Mouse (Mus musculus) embryonic facial prominence, embryonic 15.5 days (tissue): Measurements from ENCODE around the gene Polr2l. TPM values are rescaled to one million over a fixed set of nuclear protein-coding genes. Genes with fewer than 3 reads are reported as not detected.

Source experiments
- ATAC-seq: fragments of 200-750 bp; cut with Nextera tagmentation; 2 replicates; pipeline ENCODE4 v1.8.0; 2017; ENCODE audit warnings: low read depth, moderate TSS enrichment; ENCODE audit not compliant: insufficient number of reproducible peaks, low FRiP score, low TSS enrichment
- H3K27ac ChIP-seq: fragments of 300-500 bp; sonication (generic); replicated peaks from 2 replicates; pipeline ENCODE4 v1.5.1; 2015; ENCODE audit warnings: mild to moderate bottlenecking, inconsistent platforms
- H3K27me3 ChIP-seq: fragments of 300-500 bp; sonication (generic); 2 replicates; pipeline ENCODE4 v1.6.1; 2015; ENCODE audit warnings: inconsistent platforms
- H3K36me3 ChIP-seq: fragments of 300-500 bp; sonication (generic); 2 replicates; pipeline ENCODE4 v1.6.1; 2015; ENCODE audit warnings: mild to moderate bottlenecking, inconsistent platforms
- H3K4me1 ChIP-seq: fragments of 300-500 bp; sonication (generic); 2 replicates; pipeline ENCODE4 v1.6.1; 2015; ENCODE audit warnings: inconsistent platforms
- H3K4me2 ChIP-seq: fragments of 300-500 bp; sonication (generic); replicated peaks from 2 replicates; pipeline ENCODE4 v1.6.1; 2015; ENCODE audit warnings: mild to moderate bottlenecking, inconsistent platforms
- H3K4me3 ChIP-seq: fragments of 300-500 bp; sonication (generic); replicated peaks from 2 replicates; pipeline ENCODE4 v1.5.1; 2015; ENCODE audit warnings: mild to moderate bottlenecking, inconsistent platforms
- H3K9ac ChIP-seq: fragments of 300-500 bp; sonication (generic); 2 replicates; pipeline ENCODE4 v1.6.1; 2015; ENCODE audit warnings: inconsistent platforms
- H3K9me3 ChIP-seq: fragments of 300-500 bp; sonication (generic); replicated peaks from 2 replicates; pipeline ENCODE4 v1.6.1; 2016; ENCODE audit warnings: inconsistent platforms
- WGBS: fragments of 180-500 bp; shearing (Covaris S2); methylation state at CpG from one replicate; pipeline ENCODE4 v1.1.7; 2015; 5-methylcytosine and 5-hydroxymethylcytosine counted together
- polyA plus RNA-seq: library from polyadenylated mRNA; unstranded; fragments of >200 nt; fragmentation: Nextera tagmentation; extraction: Ambion mirVana; gene quantifications from 2 replicates; pipeline ENCODE4 v1.2.1, GENCODE M21; 2015

Polr2l gene
- polyA plus RNA-seq, 1 experiment from 2014 or later: 63.9 TPM

GRCm38 (mm10) chr7:141502556-141502905, 27.6 kb upstream of the Polr2l start:
- no peak overlapping the region for H3K4me3 ChIP-seq
- no peak overlapping the region for H3K9ac ChIP-seq
- 95% methylated on average over 5 of the region's 5 CpGs for WGBS
- ATAC-seq: no peak
- H3K4me1 ChIP-seq: no peaks in the 10 kb centered on the region
- H3K36me3 ChIP-seq: peaks cover 27% of the 10 kb centered on the region
- H3K27me3 ChIP-seq: no peaks in the 10 kb centered on the region
- H3K4me2 ChIP-seq: no peak overlapping the region
- H3K27ac ChIP-seq: no peak overlapping the region
- no peaks in the 10 kb centered on the region for H3K9me3 ChIP-seq

DNA sequence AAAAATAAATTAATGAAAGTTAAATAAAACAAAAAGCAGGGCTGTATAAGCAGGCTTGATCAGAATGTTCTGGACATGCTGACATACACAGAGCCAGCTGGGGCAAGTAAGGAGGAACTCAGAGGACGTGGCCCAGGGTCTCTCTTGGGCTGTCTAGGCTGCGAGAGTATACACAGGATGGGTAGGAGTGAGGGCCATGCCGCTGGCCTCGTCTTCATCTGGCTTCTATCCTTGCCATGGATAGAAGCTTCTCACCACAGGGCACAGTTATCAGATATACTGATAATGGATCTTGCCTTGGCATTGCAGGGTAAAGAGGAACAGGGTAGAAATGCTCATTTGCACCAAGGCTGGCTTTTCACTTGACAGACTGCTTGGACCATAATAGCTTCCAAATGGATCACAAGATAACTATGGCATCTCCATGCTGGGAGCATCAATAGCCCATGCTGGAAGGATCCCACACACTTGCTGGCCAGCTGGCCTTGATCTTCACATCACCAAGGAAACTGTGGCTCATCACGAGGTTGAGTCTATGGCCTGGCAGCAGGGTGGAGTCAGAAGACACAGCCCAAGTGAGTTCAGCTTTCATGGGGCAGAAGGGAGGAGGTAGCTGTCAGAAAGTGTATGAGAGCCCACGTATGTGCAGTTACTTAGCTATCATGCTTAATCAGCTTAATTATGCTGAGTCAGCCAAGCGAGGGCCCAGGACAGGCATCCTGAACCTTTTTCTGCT, 27.1 kb upstream of the Polr2l start:
- Histone ChIP-seq H3K4me1 (no peaks in the 10 kb centered on the region), H3K4me2 (no peak overlapping the region), H3K9ac (no peak overlapping the region), H3K4me3 (no peak overlapping the region), H3K27me3 (no peaks in the 10 kb centered on the region), H3K9me3 (no peaks in the 10 kb centered on the region), H3K36me3 (peaks cover 27% of the 10 kb centered on the region), H3K27ac (no peak overlapping the region)
- no peak for ATAC-seq
- WGBS: 80% methylated on average over 7 of the region's 7 CpGs

- no peak overlapping the region for H3K9ac ChIP-seq
- H3K4me2 ChIP-seq: no peak overlapping the region
- WGBS: 86% methylated on average over 3 of the region's 3 CpGs
- no peaks in the 10 kb centered on the region for H3K4me1 ChIP-seq
- no peaks in the 10 kb centered on the region for H3K9me3 ChIP-seq
- peaks cover 37% of the 10 kb centered on the region for H3K36me3 ChIP-seq
- H3K27ac ChIP-seq: no peak overlapping the region
- H3K27me3 ChIP-seq: no peaks in the 10 kb centered on the region
- no peak overlapping the region for H3K4me3 ChIP-seq
- ATAC-seq: no peak
Observed at GRCm38 (mm10) chr7:141497600-141497999, 22.7 kb upstream of the Polr2l start.

DNA sequence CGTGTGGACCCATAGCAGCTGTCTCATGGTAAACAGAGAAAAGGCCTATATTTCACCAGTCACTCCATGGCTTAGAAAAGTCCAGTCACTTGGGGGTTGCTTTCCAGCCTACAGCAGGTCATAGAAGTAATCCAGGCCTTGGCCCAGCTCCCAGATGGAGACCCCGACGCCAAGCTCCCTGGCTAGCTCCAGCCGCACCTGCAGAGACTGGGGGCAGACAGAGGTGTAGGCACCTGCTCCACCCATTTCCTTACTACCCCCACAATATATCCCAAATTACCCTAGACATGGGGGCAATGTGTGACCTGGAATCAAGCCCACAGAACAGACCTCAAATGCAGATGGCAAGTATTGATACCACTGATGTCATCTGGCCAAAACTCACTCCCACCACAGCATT, 21.0 kb upstream of the Polr2l start:
- Histone ChIP-seq H3K36me3 (peaks cover 40% of the 10 kb centered on the region), H3K9me3 (no peaks in the 10 kb centered on the region), H3K27me3 (no peaks in the 10 kb centered on the region), H3K9ac (no peak overlapping the region), H3K4me3 (no peak overlapping the region), H3K27ac (no peak overlapping the region), H3K4me2 (no peak overlapping the region), H3K4me1 (no peaks in the 10 kb centered on the region)
- 87% methylated on average over 4 of the region's 4 CpGs for WGBS
- ATAC-seq: no peak

- Histone ChIP-seq H3K27me3 (no peaks in the 10 kb centered on the region), H3K4me1 (no peaks in the 10 kb centered on the region), H3K4me2 (no peak overlapping the region), H3K9me3 (no peaks in the 10 kb centered on the region), H3K36me3 (peaks cover 41% of the 10 kb centered on the region), H3K9ac (no peak overlapping the region), H3K4me3 (no peak overlapping the region), H3K27ac (no peak overlapping the region)
- 84% methylated on average over 2 of the region's 2 CpGs for WGBS
- ATAC-seq: no peak
Observed at GRCm38 (mm10) chr7:141495379-141495778, 20.4 kb upstream of the Polr2l start.

DNA sequence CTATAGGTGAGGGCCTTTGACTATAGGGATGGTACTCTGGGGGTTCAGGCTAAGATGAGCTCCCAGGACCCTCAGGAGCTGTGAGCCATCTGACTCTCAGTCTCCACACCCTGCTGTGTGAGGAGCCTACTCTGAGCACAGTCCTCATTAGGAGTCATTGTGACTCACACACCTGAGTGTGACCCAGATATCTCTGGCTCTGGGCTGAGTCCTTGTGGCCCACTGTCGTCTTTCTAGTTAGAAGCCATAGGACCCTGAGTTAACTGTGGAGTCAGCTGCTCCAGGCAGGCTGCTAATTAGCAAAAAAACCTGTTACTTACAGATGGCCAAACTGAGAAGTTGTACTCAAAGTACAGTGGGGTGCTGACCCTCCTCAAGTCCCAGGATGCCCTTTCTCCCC, 18.8 kb upstream of the Polr2l start:
- H3K27me3 ChIP-seq: no peaks in the 10 kb centered on the region
- H3K27ac ChIP-seq: no peak overlapping the region
- H3K4me3 ChIP-seq: no peak overlapping the region
- ATAC-seq: no peak
- 88% methylated on average over 1 of the region's 1 CpGs for WGBS
- H3K4me2 ChIP-seq: no peak overlapping the region
- H3K36me3 ChIP-seq: peaks cover 32% of the 10 kb centered on the region
- H3K4me1 ChIP-seq: no peaks in the 10 kb centered on the region
- H3K9ac ChIP-seq: no peak overlapping the region
- no peaks in the 10 kb centered on the region for H3K9me3 ChIP-seq

DNA sequence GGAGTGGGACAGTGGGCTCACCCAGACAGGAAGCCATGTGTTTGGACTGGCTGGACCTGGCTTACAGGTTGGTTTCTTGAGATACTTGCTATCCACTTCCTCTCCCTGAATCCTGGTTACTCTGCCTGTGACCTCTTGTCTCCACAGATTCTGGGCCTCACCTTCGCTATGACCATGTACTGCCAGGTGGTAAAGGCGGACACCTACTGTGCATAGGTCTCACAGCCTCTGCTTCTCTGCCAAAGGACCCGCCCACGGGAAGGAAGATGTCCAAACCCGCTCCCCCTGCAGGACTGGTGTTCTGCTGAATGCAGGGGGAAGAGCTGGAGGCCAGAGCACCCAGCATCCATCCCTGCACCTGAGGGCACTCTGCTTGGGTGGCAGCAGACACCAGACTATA, 17.8 kb upstream of the Polr2l start:
- no peaks in the 10 kb centered on the region for H3K4me1 ChIP-seq
- no peak for ATAC-seq
- 86% methylated on average over 5 of the region's 5 CpGs for WGBS

DNA sequence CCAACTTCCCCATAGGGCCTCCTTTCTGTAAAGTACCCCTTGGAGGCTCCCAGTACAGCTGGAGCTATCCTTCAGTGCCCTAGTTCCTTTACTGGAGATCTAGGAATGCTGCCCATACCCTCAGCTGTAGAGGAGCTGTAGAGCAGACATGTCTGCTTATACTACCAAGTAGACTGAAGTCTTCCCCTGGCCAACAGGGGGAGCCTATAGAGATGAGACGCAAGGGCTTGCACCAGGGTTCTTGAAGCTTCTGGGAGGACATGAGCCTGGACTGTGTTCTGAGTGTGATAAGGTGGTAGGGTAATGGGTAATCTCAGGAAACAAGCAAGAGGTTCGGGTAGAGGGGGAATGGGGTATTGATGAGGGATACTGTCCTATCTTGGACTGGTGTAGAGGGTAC, 16.2 kb upstream of the Polr2l start:
- 86% methylated on average over 2 of the region's 2 CpGs for WGBS

More for the DNA sequence above, 17.8 kb upstream of the Polr2l start:
- Histone ChIP-seq H3K36me3 (peaks cover 30% of the 10 kb centered on the region), H3K9me3 (no peaks in the 10 kb centered on the region), H3K27ac (no peak overlapping the region), H3K9ac (no peak overlapping the region), H3K4me2 (no peak overlapping the region), H3K4me3 (no peak overlapping the region), H3K27me3 (no peaks in the 10 kb centered on the region)

DNA sequence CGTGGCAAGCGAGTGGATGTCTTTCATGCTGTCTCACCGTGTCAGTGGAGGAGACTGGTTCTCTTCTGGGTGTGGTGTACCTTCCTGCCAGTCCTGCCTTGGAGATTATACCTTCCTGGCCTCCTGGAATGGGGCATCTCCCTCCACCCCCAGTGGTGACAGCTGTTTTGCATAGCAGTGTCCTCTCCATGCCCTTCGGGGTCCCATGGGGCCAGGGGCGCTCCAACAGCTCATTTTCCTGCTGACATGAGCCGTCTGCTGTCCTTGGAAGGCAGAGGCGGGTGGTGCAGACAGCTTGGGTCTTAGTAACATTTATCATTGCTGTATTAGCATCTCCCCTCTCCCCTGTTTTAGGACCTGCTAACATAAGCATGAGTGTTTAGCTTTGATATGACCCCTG, 12.2 kb upstream of the Polr2l start:
- 71% methylated on average over 7 of the region's 7 CpGs for WGBS
- H3K27ac ChIP-seq: no peak overlapping the region
- ATAC-seq: no peak

More for the DNA sequence above, 16.2 kb upstream of the Polr2l start:
- H3K9me3 ChIP-seq: no peaks in the 10 kb centered on the region
- H3K4me1 ChIP-seq: no peaks in the 10 kb centered on the region
- H3K27ac ChIP-seq: no peak overlapping the region
- H3K27me3 ChIP-seq: no peaks in the 10 kb centered on the region
- ATAC-seq: no peak
- H3K4me3 ChIP-seq: no peak overlapping the region
- H3K9ac ChIP-seq: no peak overlapping the region
- H3K4me2 ChIP-seq: no peak overlapping the region
- peaks cover 30% of the 10 kb centered on the region for H3K36me3 ChIP-seq

GRCm38 (mm10) chr7:141486239-141486638, 11.3 kb upstream of the Polr2l start:
- H3K9ac ChIP-seq: no peak overlapping the region
- no peak for ATAC-seq
- 90% methylated on average over 1 of the region's 1 CpGs for WGBS

More for the DNA sequence above, 12.2 kb upstream of the Polr2l start:
- no peak overlapping the region for H3K4me3 ChIP-seq
- H3K9me3 ChIP-seq: no peaks in the 10 kb centered on the region
- no peak overlapping the region for H3K4me2 ChIP-seq
- peaks cover 11% of the 10 kb centered on the region for H3K27me3 ChIP-seq
- peaks cover 12% of the 10 kb centered on the region for H3K4me1 ChIP-seq
- H3K9ac ChIP-seq: no peak overlapping the region
- peaks cover 12% of the 10 kb centered on the region; the same call in 1 of the 2 replicates for H3K36me3 ChIP-seq

DNA sequence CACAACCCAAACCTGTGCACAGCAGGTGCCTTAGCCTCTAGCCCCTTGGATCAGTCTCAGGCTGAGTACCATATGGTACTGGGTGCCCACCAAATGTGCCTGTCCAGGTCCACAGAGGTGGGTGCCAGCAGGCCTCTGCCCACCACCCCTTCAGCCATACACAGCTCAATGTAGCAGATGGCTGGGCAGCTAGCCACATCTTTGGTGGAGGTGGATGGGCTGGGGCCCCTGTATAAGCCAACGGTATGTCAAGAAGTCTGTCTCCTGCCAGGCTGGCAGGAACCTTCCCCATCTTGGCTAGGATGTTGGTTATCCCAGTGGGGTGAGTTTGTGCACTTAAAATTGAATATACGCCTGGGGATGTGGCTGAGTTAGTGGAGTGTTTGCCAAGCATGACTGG, 10.7 kb upstream of the Polr2l start:
- H3K9ac ChIP-seq: no peak overlapping the region
- 74% methylated on average over 2 of the region's 2 CpGs for WGBS
- ATAC-seq: no peak
- H3K36me3 ChIP-seq: no peaks in the 10 kb centered on the region
- no peak overlapping the region for H3K27ac ChIP-seq
- peaks cover 27% of the 10 kb centered on the region for H3K4me1 ChIP-seq
- H3K27me3 ChIP-seq: peaks cover 25% of the 10 kb centered on the region
- H3K9me3 ChIP-seq: no peaks in the 10 kb centered on the region
- H3K4me3 ChIP-seq: no peak overlapping the region
- H3K4me2 ChIP-seq: no peak overlapping the region

More at GRCm38 (mm10) chr7:141486239-141486638, 11.3 kb upstream of the Polr2l start:
- Histone ChIP-seq H3K27me3 (peaks cover 20% of the 10 kb centered on the region), H3K4me3 (no peak overlapping the region), H3K27ac (no peak overlapping the region), H3K9me3 (no peaks in the 10 kb centered on the region), H3K36me3 (peaks cover 4% of the 10 kb centered on the region; the same call in 1 of the 2 replicates), H3K4me2 (no peak overlapping the region), H3K4me1 (peaks cover 21% of the 10 kb centered on the region)

GRCm38 (mm10) chr7:141485186-141485585, 10.3 kb upstream of the Polr2l start:
- Histone ChIP-seq H3K27ac (no peak overlapping the region), H3K4me3 (no peak overlapping the region), H3K36me3 (no peaks in the 10 kb centered on the region), H3K4me1 (peaks cover 27% of the 10 kb centered on the region), H3K27me3 (peaks cover 25% of the 10 kb centered on the region), H3K4me2 (no peak overlapping the region), H3K9me3 (no peaks in the 10 kb centered on the region), H3K9ac (no peak overlapping the region)
- ATAC-seq: no peak
- WGBS: 75% methylated on average over 2 of the region's 2 CpGs
